Mouse (Mus musculus): ENCODE results near the gene Ctsll3. TPM values are rescaled to one million over a fixed set of nuclear protein-coding genes. Genes with fewer than 3 reads are reported as not detected.

Ctsll3 gene
- total and polyA plus RNA-seq, 3 experiments = not detected

- WGBS = 48% methylated on average over 3 of the region's 3 CpGs
Observed at GRCm38 (mm10) chr13:60820486-60821175, 18.0 kb upstream of the Ctsll3 start.

GRCm38 (mm10) chr13:60819469-60819868 lies 16.8 kb upstream of the Ctsll3 start:
- Histone ChIP-seq H3K9ac (ENCODE audit: low read depth, low read length) (no peak overlapping the region), H3K27ac (no peak overlapping the region), H3K79me2 (replicated peaks; ENCODE audit: control insufficient read depth, insufficient read depth, low read length) (no peaks in the 10 kb centered on the region), H3K36me3 (ENCODE audit: control insufficient read depth, insufficient read depth, low read length) (no peaks in the 10 kb centered on the region), H3K27me3 (ENCODE audit: control insufficient read depth, insufficient read depth, low read length) (no peaks in the 10 kb centered on the region), H3K4me3 (no peak overlapping the region), H3K4me1 (ENCODE audit: control insufficient read depth, insufficient read depth, low read length) (peaks cover 2% of the 10 kb centered on the region; the same call in 1 of the 2 replicates)
- peak in 1 of 2 experiments; percentile 36 for DNase-seq
- 6% methylated on average over 7 of the region's 7 CpGs for WGBS
- intact Hi-C loops (cut with DNase I) = loop anchor here (1.0 kb wide), 1 partner anchor 60 kb away; no protein-coding TSS in a partner anchor
- TF ChIP-seq CTCF (IDR thresholded peaks at IDR 0.05) = peak; percentile 79
- no peak for TF ChIP-seq POLR2A (IDR thresholded peaks at IDR 0.05; ENCODE audit: insufficient read depth, low read depth, low read length)
- TF ChIP-seq EP300 (IDR thresholded peaks at IDR 0.05; ENCODE audit: insufficient read depth, low read depth, low read length) = 0 out of 2 replicates have a peak, but pooled peaks have one; percentile 36

More at GRCm38 (mm10) chr13:60820486-60821175, 18.0 kb upstream of the Ctsll3 start:
- Histone ChIP-seq H3K79me2 (replicated peaks; ENCODE audit: control insufficient read depth, insufficient read depth, low read length) (no peaks in the 10 kb centered on the region), H3K4me3 (no peak overlapping the region), H3K36me3 (ENCODE audit: control insufficient read depth, insufficient read depth, low read length) (no peaks in the 10 kb centered on the region), H3K27ac (no peak overlapping the region), H3K4me1 (ENCODE audit: control insufficient read depth, insufficient read depth, low read length) (no peaks in the 10 kb centered on the region), H3K9ac (ENCODE audit: low read depth, low read length) (no peak overlapping the region), H3K27me3 (ENCODE audit: control insufficient read depth, insufficient read depth, low read length) (no peaks in the 10 kb centered on the region)
- intact Hi-C loops (cut with DNase I) = no loop called here
- no peak for DNase-seq
- no peak for TF ChIP-seq CTCF (IDR thresholded peaks at IDR 0.05)
- no peak for TF ChIP-seq EP300 (IDR thresholded peaks at IDR 0.05; ENCODE audit: insufficient read depth, low read depth, low read length)
- no peak for TF ChIP-seq POLR2A (IDR thresholded peaks at IDR 0.05; ENCODE audit: insufficient read depth, low read depth, low read length)

- Histone ChIP-seq H3K36me3 (ENCODE audit: control insufficient read depth, insufficient read depth, low read length) (no peaks in the 10 kb centered on the region), H3K79me2 (replicated peaks; ENCODE audit: control insufficient read depth, insufficient read depth, low read length) (no peaks in the 10 kb centered on the region), H3K9ac (ENCODE audit: low read depth, low read length) (no peak overlapping the region), H3K4me3 (no peak overlapping the region), H3K27me3 (ENCODE audit: control insufficient read depth, insufficient read depth, low read length) (no peaks in the 10 kb centered on the region), H3K27ac (no peak overlapping the region), H3K4me1 (ENCODE audit: control insufficient read depth, insufficient read depth, low read length) (peaks cover 2% of the 10 kb centered on the region; the same call in 1 of the 2 replicates)
- no peak for TF ChIP-seq POLR2A (IDR thresholded peaks at IDR 0.05; ENCODE audit: insufficient read depth, low read depth, low read length)
- TF ChIP-seq CTCF (IDR thresholded peaks at IDR 0.05) = no peak
- TF ChIP-seq EP300 (IDR thresholded peaks at IDR 0.05; ENCODE audit: insufficient read depth, low read depth, low read length) = no peak
- intact Hi-C loops (cut with DNase I) = no loop called here
- 42% methylated on average over 1 of the region's 1 CpGs for WGBS
- DNase-seq = peak in 1 of 2 experiments; percentile 9
Observed at GRCm38 (mm10) chr13:60813722-60814121, 11.1 kb upstream of the Ctsll3 start.

- DNase-seq = no peak
- TF ChIP-seq POLR2A (IDR thresholded peaks at IDR 0.05; ENCODE audit: insufficient read depth, low read depth, low read length) = no peak
- TF ChIP-seq EP300 (IDR thresholded peaks at IDR 0.05; ENCODE audit: insufficient read depth, low read depth, low read length) = no peak
- no peak for TF ChIP-seq CTCF (IDR thresholded peaks at IDR 0.05)
- 69% methylated on average over 6 of the region's 6 CpGs for WGBS
- intact Hi-C loops (cut with DNase I) = no loop called here
- Histone ChIP-seq H3K27ac (no peak overlapping the region), H3K4me1 (ENCODE audit: control insufficient read depth, insufficient read depth, low read length) (peaks cover 2% of the 10 kb centered on the region; the same call in 1 of the 2 replicates), H3K79me2 (replicated peaks; ENCODE audit: control insufficient read depth, insufficient read depth, low read length) (no peaks in the 10 kb centered on the region), H3K4me3 (no peak overlapping the region), H3K9ac (ENCODE audit: low read depth, low read length) (no peak overlapping the region), H3K36me3 (ENCODE audit: control insufficient read depth, insufficient read depth, low read length) (no peaks in the 10 kb centered on the region), H3K27me3 (ENCODE audit: control insufficient read depth, insufficient read depth, low read length) (no peaks in the 10 kb centered on the region)
Observed at GRCm38 (mm10) chr13:60812768-60813167, 10.1 kb upstream of the Ctsll3 start.

- 38% methylated on average over 2 of the region's 2 CpGs for WGBS
- Histone ChIP-seq H3K4me3 (no peak overlapping the region), H3K4me1 (ENCODE audit: control insufficient read depth, insufficient read depth, low read length) (no peaks in the 10 kb centered on the region), H3K9ac (ENCODE audit: low read depth, low read length) (no peak overlapping the region), H3K27ac (no peak overlapping the region), H3K79me2 (replicated peaks; ENCODE audit: control insufficient read depth, insufficient read depth, low read length) (no peaks in the 10 kb centered on the region), H3K27me3 (ENCODE audit: control insufficient read depth, insufficient read depth, low read length) (no peaks in the 10 kb centered on the region), H3K36me3 (ENCODE audit: control insufficient read depth, insufficient read depth, low read length) (no peaks in the 10 kb centered on the region)
- no peak for DNase-seq
- TF ChIP-seq POLR2A (IDR thresholded peaks at IDR 0.05; ENCODE audit: insufficient read depth, low read depth, low read length) (no peak), CTCF (IDR thresholded peaks at IDR 0.05) (no peak), EP300 (IDR thresholded peaks at IDR 0.05; ENCODE audit: insufficient read depth, low read depth, low read length) (no peak)
- intact Hi-C loops (cut with DNase I) = no loop called here
Observed at GRCm38 (mm10) chr13:60809690-60810089, 7.0 kb upstream of the Ctsll3 start.

GRCm38 (mm10) chr13:60789466-60789865 lies 13.2 kb downstream of the Ctsll3 start:
- Histone ChIP-seq H3K9ac (ENCODE audit: low read depth, low read length) (no peak overlapping the region), H3K79me2 (replicated peaks; ENCODE audit: control insufficient read depth, insufficient read depth, low read length) (no peaks in the 10 kb centered on the region), H3K36me3 (ENCODE audit: control insufficient read depth, insufficient read depth, low read length) (no peaks in the 10 kb centered on the region), H3K4me1 (ENCODE audit: control insufficient read depth, insufficient read depth, low read length) (no peaks in the 10 kb centered on the region), H3K27ac (no peak overlapping the region), H3K4me3 (no peak overlapping the region), H3K27me3 (ENCODE audit: control insufficient read depth, insufficient read depth, low read length) (no peaks in the 10 kb centered on the region; the same call in 1 of the 2 replicates)
- TF ChIP-seq EP300 (IDR thresholded peaks at IDR 0.05; ENCODE audit: insufficient read depth, low read depth, low read length) = no peak
- no peak for TF ChIP-seq CTCF (IDR thresholded peaks at IDR 0.05)
- WGBS = 79% methylated on average over 1 of the region's 1 CpGs
- DNase-seq = no peak
- intact Hi-C loops (cut with DNase I) = no loop called here
